Mouse (Mus musculus): ENCODE measurements around the gene Wrap53.

Gene Wrap53

GRCm38 (mm10) chr11:69601768-69602167 lies 21.7 kb upstream of the Wrap53 start:
- in situ Hi-C loops (cut with MboI, MseI) = no loop called here

- in situ Hi-C loops (cut with MboI, MseI) = no loop called here
These were observed 20.0 kb upstream of the Wrap53 start for GRCm38 (mm10) chr11:69600098-69600497.

GRCm38 (mm10) chr11:69599436-69599835 lies 19.4 kb upstream of the Wrap53 start:
- in situ Hi-C loops (cut with MboI, MseI) = no loop called here

GRCm38 (mm10) chr11:69594853-69595252 lies 14.8 kb upstream of the Wrap53 start:
- in situ Hi-C loops (cut with MboI, MseI) = no loop called here

- in situ Hi-C loops (cut with MboI, MseI) = no loop called here
These were observed 12.7 kb upstream of the Wrap53 start for GRCm38 (mm10) chr11:69592799-69593198.

- in situ Hi-C loops (cut with MboI, MseI) = no loop called here
These were observed 12.0 kb upstream of the Wrap53 start for GRCm38 (mm10) chr11:69591899-69592637.

- in situ Hi-C loops (cut with MboI, MseI) = no loop called here
These were observed 11.4 kb upstream of the Wrap53 start for GRCm38 (mm10) chr11:69591424-69591823.

GRCm38 (mm10) chr11:69590622-69591021 lies 10.6 kb upstream of the Wrap53 start:
- in situ Hi-C loops (cut with MboI, MseI) = no loop called here

- in situ Hi-C loops (cut with MboI, MseI) = loop anchor here (10.0 kb wide), 1 partner anchor 75 kb away; the partner anchor contains the start of genes Cd68 and Mpdu1
These were observed 9.3 kb upstream of the Wrap53 start for GRCm38 (mm10) chr11:69589207-69589834.

GRCm38 (mm10) chr11:69585718-69586325 lies 5.8 kb upstream of the Wrap53 start:
- in situ Hi-C loops (cut with MboI, MseI) = loop anchor here (10.0 kb wide), 1 partner anchor 79 kb away; the partner anchor contains the start of genes Cd68 and Mpdu1

GRCm38 (mm10) chr11:69584937-69585336 lies 4.9 kb upstream of the Wrap53 start:
- in situ Hi-C loops (cut with MboI, MseI) = loop anchor here (10.0 kb wide), 1 partner anchor 80 kb away; the partner anchor contains the start of genes Cd68 and Mpdu1

- in situ Hi-C loops (cut with MboI, MseI) = loop anchor here (10.0 kb wide), 1 partner anchor 81 kb away; the partner anchor contains the start of genes Cd68 and Mpdu1
These were observed 4.0 kb upstream of the Wrap53 start for GRCm38 (mm10) chr11:69584008-69584407.

GRCm38 (mm10) chr11:69582230-69582805 lies 2.3 kb upstream of the Wrap53 start:
- in situ Hi-C loops (cut with MboI, MseI) = loop anchor here (10.0 kb wide), 1 partner anchor 82 kb away; the partner anchor contains the start of genes Cd68 and Mpdu1

GRCm38 (mm10) chr11:69581814-69582213 lies 1.8 kb upstream of the Wrap53 start:
- in situ Hi-C loops (cut with MboI, MseI) = loop anchor here (10.0 kb wide), 1 partner anchor 83 kb away; the partner anchor contains the start of genes Cd68 and Mpdu1

- in situ Hi-C loops (cut with MboI, MseI) = loop anchor here (10.0 kb wide), 1 partner anchor 84 kb away; the partner anchor contains the start of genes Cd68 and Mpdu1
These were observed 1.2 kb upstream of the Wrap53 start for GRCm38 (mm10) chr11:69581147-69581688.

- in situ Hi-C loops (cut with MboI, MseI) = loop anchor here (10.0 kb wide), 1 partner anchor 84 kb away; the partner anchor contains the start of genes Cd68 and Mpdu1
These were observed 604 bp upstream of the Wrap53 start for GRCm38 (mm10) chr11:69580572-69581146.

- in situ Hi-C loops (cut with MboI, MseI) = loop anchor here (10.0 kb wide), 1 partner anchor 85 kb away; the partner anchor contains the start of genes Cd68 and Mpdu1
These were observed 682 bp downstream of the Wrap53 start for GRCm38 (mm10) chr11:69579128-69580017.

GRCm38 (mm10) chr11:69578301-69578700 lies 1.8 kb downstream of the Wrap53 start:
- in situ Hi-C loops (cut with MboI, MseI) = no loop called here

GRCm38 (mm10) chr11:69576307-69576706 lies 3.7 kb downstream of the Wrap53 start:
- in situ Hi-C loops (cut with MboI, MseI) = no loop called here

- in situ Hi-C loops (cut with MboI, MseI) = no loop called here
These were observed 4.8 kb downstream of the Wrap53 start for GRCm38 (mm10) chr11:69575220-69575619.

All from T-helper 2 cell (primary cell).